Mouse (Mus musculus): ENCODE measurements around the gene Tiam1.

The Tiam1 gene

DNA sequence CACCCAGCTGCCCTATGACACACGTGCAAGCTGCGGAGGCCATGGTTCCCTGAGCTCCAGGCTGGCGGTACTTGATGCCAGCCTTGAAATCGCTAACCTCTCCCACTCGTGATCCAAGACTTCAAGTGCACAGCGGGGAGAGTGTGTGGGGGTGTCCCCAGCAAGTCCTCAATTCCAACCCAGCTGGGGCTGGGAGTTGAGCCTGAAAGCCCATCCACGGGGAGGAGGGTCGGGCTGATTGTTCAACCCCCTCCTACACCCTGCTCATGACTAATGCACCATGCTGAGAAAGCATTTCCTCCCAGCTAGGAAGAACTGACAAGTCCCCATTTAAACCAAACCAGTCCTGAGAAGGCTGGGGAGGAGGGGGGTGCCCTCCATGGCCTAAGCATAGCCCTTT lies 223.2 kb downstream of the Tiam1 start:
- no peak for DNase-seq (ENCODE audit: low spot score in 2 of 2)

DNA sequence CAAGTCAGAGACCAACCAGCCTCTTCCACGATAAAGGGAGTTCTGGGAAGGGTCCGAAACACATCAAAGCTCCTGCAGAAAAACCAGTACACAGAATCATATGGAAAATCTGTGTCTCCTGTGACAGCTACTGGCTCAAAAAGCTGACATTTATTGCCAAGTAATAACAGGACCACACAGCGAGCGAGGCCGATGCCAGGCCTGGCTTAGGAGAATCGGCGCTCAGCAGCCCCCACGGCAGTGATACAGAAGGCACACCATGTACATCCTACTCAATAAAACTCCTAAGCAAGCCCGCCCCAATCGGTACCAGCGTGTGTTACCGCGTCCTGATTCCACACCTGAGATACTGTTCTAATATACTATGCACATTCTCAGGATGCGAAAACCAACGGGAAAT lies 226.2 kb downstream of the Tiam1 start:
- DNase-seq (ENCODE audit: low spot score in 2 of 2), result no peak

DNA sequence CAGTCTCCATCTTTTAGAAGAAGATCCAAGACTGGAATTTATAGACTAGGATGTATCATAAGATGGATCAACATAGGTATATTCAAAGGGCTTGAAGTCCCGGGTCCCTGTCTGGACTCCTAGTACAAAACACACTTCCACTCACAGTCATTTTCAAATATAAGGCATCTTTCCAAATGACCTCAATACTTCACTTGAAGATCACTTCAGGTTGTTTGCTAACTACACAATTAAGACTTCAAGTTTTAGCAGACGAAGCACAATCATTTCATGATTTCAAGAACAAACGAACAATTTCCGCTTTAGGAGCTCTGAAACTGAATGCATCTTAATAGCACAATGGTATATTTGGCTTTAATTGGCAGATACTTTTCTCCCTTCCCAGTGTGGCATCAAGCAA lies 228.6 kb downstream of the Tiam1 start:
- DNase-seq (ENCODE audit: low spot score in 2 of 2), result no peak

DNA sequence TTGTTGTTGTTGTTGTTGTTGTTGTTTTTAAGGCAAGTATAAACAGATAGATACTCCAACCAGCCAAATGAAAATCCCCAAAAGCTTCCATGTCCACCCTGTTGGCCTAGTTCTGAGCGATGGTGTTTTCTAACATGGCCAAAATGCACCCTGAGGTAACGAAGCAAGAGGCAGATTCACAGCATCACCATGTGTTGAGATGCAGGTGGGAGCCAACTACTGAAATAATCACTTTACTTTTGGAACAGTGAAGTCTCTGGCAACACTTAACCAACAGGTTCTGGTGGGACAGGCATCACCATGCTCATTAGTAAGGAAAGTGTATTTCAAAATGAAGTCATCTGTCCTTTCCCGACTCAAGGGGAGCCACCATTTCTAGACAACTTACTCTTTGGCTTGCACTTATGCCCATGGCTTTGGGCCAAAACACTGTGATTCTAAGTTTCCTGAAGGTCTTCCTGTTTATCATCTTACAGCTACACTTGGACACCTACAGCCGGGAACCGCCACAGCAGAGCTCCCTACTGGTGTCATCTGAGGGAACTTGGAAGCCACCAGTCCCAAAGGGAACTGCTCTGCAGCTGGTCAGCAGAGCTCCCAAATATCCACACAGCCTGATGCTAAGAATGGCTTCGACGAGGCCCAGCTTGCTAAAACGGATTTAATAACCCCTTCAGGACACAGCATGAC lies 230.7 kb downstream of the Tiam1 start:
- peak; percentile 29 to 33 for DNase-seq (ENCODE audit: low spot score in 2 of 2)

DNA sequence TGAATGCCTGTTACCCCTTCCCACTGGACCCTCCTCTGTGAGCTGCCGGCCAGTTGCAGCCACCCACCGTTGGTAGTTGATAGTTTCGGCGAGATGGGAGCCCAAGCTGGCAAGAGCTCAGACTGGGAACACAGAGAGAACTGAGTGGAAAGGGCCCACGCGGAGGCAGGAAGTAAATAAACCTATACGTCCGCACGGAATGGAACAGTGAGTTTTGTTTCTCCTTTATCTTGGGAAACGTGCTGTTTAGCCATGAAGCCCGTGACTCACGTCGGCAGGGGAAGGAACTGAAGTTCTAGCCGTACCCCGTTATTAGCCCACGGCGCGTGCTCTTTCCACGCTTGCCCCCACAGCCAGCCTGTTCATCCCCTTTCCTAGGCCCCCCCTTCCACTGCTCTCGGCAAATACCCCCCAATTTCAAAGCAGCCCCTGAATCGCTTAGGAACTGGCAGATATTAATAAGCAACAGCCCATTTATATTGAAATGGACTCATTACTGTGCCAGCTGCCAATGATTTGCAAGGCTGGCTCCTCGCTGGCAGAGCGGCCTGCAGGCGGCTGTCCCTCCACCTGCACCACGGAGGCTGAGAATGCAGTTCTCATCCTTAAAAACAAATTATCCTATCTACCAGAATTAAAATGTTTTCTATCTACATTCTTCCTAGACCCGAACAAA lies 234.0 kb downstream of the Tiam1 start:
- DNase-seq (ENCODE audit: low spot score in 2 of 2), result no peak

DNA sequence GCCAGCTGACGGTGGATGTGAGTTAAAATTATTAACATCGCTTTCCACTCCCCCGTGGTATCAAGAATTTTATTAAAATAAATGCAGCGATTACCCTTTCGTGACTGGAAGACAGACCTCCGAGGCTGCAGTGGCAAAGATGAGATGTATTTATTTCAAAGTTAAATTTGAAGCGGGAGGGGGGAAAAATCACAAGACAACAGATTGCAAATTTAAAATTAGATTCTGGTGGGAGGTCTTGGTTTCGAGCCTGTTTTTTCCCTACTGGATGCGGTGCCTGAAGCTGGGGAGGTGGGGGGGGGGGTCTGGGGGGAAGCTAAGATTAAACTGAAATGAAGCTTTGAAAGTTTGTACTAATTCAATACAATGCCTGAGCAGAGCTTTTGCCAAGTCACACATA lies 235.9 kb downstream of the Tiam1 start:
- DNase-seq (ENCODE audit: low spot score in 2 of 2), result no peak

DNA sequence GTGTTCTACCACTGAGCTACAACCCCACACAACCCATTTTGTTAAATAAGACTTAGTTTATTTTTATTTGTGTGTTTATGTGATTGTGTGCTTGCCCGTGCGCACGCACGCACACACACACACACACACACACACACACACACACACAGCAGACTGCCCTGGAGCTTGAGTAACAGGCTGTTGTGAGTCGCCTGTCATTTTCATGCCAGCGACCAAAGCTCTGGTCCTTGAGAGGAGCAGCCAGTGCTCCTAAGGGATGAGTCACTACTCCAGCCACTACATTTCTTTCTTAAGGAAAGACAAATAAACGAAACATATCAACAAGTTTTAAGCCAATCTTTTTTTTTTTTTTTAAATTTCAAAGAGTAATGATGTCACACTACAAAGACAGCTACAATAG lies 236.7 kb downstream of the Tiam1 start:
- DNase-seq (ENCODE audit: low spot score in 2 of 2), result no peak

DNA sequence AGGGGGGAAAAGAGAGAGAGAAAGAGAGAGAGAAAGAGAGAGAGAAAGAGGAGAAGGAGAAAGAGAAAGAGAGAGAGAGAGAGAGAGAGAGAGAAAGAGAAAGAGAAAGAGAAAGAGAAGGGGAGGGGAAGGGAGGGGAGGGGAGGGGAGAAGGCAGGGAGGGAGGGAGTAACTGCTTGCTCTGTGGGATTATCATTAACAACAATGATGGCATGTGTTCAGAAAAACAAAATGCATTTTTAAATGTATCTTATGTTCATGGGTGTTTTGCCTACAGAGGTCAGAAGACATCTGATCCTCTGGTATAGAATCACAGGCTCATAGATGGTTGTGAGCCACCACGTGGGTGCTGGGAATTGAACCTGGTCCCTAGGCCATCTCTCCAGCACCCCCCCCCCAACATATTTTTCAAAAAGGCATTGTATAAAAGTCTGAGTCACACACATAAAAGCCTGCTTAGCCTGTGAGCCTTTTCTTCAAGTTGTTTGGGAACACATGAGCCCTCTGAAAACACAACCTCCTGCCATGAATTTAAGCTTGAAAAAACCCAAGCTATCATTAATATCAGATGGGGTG lies 237.8 kb downstream of the Tiam1 start:
- DNase-seq (ENCODE audit: low spot score in 2 of 2), result no peak

DNA sequence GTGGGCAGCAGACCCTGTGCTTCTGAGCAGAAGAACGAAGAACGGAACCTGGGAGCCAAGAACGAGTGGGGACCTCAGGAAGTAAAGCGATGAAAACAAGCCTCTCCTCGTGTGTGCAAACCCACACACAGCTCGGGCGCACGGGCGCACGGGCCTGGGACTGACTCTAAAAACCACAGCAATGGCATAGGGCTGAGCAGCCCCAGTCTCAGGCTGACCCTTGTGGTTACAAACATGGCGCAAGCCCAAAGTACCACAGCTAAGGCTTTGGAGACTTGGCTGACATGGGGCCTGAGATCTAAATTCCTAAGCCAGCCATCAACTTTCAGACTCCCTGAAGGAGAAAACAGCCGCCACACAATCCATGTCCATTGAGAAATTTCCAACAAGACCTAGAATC lies 239.4 kb downstream of the Tiam1 start:
- no peak for DNase-seq (ENCODE audit: low spot score in 2 of 2)

DNA sequence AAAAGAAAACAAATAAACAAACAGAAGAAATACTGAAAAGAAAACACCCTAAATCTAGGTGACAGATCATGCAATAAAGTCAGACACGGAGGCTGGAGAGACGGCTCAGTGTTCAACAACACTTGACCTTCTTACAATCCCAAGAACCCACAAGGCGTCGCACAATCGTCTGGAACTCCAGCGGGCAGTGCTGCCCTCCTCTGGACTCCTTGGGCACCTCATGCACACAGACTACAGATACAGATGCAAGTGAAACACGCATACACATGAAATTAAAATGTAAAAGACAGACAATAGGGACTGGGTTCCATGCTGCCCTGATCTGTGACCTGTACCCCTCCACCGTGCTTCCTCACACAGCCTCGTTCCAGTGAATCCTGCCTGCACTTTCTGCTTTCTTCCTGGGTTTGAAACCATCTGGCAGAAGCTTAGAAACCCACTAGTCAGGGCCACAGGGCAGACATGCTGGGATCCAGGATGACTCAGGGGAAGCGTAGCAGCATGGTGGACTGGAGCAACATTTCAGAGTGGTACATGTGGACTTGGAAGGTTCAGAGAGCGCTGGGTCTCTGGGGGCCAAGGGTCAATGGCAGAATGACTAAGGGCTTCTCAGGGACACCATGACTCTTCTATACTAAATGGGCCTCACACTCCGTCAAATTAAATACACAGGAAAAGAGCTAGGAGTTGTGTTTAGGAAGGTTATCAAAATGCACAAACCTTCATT lies 240.8 kb downstream of the Tiam1 start:
- no peak for DNase-seq (ENCODE audit: low spot score in 2 of 2)

DNA sequence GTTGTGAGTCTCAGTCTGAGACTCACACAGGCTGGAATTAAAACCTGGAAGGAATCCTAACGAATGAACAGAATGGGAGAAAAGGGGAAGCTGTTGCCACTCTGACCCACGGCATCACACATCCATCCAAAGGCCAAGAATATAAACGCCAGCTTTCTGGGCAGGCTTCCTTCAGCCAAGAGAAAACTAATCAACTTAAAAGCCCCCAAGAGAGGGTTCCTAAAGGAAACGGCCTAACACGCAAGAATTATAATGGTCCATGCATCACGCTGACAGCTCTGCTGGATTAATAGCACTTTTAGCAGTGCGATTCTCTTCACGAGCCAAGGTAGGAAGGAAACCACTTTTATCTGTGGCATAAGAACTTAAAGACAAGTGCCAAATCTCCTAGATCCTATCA lies 242.9 kb downstream of the Tiam1 start:
- no peak for DNase-seq (ENCODE audit: low spot score in 2 of 2)

DNA sequence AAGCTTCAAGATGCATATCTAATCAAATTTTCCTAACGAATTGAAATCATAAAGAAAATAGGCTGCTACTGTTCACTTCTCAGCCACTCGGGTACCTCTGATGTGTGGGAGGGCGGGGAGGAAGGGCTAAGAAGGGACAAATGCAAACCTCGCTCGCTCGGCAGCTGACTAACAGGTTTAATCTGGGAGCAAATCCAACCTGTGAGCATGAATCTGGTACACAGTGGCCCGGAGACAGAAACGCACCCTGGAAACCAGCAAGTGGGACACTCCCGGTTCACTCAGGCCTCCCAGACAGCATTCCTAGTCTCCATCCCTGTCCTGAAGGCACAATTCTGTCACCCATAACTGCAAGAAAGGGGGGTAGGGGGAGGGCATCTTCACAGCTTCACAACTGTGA lies 244.4 kb downstream of the Tiam1 start:
- no peak for DNase-seq (ENCODE audit: low spot score in 2 of 2)

DNA sequence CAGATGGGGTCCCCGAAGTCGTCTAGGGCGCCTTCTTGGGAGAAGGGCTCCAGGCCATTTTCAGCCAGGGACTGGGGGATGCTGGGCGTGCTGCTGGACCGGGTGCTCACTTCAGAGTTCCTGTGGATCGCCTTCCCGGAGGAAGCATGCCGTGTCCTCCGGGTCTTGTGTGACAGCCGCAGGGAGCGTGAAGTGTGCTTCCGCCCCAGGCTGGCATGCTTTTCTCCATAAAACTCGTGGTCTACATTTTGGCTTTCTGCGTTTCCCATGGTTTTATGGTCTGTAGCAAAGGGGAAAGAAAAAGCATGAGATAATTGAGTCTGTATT lies 245.3 kb downstream of the Tiam1 start:
- DNase-seq (ENCODE audit: low spot score in 2 of 2), result no peak

DNA sequence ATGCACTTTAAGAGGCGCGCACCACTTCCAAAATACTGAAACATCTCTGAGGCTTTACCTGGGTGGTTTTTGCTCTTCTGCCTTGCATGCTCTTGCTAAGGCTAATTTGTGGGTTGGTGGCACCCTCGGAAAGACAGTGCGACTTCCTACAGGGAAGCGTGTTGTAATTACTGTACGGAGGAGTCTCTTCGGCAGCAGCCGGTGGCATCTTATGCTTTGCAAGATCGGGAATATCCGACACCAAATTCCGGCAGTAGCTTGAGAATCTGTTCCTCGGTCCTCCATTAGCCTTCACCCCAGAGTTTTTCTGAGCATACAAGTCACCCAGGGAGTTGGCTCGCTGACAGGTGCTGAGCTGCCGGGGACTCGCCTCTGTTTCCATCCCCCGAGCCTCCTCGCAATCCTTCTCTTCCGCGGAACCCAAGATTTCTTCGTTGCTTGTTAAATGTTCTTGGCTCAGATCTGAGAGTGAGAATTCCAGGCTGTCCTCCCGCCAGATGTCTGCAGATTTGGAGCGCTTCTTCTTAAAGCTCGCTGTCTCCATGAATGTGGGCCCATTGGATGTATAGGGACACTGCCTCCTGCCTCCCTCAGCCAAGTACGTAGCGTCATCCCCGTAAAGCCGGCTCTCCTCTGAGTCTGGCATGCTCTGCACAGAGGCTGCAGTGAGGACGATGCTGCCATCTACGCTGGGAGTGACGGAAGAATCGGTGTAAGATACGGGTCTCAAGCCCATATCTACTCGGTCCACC lies 245.8 kb downstream of the Tiam1 start:
- peak; percentile 13 to 22 for DNase-seq (ENCODE audit: low spot score in 2 of 2)

DNA sequence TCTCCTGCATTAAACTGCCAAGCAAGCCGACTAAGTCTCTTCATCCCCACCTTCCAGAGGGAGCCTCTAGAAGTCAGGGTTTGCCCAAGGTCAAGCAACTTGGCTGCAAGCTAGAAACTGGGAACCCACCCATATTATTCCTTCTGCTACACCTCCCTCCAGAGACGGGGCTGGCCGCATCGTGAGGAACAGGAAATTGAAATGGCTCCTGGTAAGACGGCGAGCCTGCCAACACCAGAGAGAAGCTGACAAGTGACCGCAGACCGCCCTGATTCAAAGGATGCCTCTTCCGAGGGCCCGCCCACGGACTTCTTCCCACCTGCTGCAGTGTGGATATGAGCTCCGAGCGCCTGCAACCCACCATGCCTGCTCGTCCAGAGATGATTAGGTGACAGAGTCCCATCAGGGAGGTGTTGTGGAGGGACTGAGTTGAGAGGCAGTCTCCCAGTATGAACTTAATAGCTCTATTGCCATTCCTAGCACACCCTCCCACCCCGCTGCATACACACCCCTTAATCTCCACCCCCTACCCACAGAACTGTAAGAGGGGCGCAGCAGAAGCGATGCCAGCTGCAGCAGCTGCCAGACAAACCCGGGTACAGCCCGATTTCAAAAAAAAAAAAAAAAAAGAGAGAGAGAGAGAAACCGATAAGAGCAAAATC lies 246.6 kb downstream of the Tiam1 start:
- peak; percentile 42 to 54 for DNase-seq (ENCODE audit: low spot score in 2 of 2)

DNA sequence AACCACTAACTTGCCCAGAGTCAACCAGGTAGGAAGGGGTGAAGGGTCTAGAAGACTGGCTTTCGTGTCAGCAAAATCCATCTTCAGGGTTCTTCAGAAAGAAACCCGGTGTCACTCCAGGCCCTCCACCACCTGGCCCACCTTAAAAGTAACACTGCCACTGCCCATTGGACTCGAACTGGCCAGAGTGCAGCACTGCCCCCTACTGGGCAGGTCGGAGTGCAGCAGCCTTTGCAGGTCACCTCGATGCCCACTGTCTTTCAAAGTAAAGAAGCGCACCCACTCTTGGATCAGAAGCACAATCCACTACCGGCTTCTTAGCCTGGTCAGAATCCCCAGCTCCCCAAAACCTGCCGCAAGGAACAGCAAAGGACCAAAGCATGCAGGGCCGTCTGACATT lies 247.2 kb downstream of the Tiam1 start:
- DNase-seq (ENCODE audit: low spot score in 2 of 2), result no peak

DNA sequence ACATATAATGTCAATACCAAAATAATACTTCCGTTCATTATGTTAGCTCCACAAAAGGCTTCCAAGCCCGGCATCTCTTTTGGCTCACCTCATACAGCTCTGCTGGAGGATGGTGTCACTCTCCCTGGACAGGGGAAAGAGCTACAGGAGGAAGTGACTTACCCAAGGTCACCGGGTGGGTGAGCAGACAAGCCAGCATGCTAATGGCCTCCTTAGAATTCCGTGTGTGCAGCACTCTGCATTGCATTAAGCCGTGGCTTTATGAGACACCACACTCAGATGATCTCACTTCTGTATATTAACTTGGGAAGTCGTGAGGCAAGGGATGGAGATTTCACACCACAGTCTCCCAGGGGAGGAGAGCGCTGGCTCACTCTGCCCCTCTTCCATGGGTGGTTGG lies 248.3 kb downstream of the Tiam1 start:
- no peak for DNase-seq (ENCODE audit: low spot score in 2 of 2)

DNA sequence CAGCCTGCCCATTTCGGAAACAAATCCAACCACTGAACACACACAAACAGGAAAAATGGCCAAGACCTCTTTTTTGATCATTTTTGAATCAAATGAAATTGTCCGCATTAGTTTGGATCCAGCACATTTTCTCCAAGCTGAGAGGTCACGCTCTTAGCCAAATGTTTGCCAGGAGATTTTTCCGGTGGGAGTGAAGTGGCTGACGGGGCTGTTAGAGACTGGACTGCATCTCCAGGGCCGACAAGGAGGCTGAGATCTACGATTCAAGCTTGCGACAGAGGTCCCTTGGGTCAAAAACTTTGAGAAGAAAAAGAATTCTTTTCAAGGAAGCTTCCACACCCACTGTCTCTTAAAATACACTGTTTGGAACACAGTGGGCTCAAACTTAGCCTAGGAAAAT lies 248.8 kb downstream of the Tiam1 start:
- DNase-seq (ENCODE audit: low spot score in 2 of 2), result peak; percentile 40 to 60

DNA sequence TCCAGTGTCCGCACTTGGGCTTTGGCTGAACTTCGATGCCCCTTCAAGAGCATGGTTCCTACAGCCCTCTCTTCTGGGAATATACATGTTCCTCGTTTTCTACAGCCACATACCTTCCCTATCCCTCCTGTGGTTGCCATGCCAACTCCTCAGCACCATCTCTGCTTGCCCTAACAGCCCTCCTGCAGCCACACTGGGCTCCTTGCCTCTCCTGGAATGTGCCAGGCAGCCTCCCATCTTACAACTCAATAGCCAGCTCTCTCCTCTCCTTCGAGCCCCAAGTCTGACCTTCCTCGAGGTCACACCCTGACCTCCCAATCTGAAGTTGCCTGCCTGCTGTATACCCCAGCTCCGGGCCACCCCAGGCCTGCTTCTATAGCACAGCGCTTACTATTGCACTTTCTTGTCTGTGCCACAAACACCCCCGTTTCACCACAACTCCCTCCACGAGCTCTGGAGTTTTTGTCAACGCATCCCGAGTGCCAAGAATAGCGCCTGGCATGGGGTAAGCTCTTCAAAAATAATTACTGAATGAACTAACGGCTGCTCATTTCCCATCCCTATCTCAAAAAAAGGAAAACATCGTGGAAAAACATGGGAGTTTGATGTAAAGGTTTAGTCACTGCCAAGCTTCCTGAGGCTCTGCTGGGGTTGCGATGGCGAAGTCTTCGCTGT lies 252.9 kb downstream of the Tiam1 start:
- DNase-seq (ENCODE audit: low spot score in 2 of 2), result no peak

DNA sequence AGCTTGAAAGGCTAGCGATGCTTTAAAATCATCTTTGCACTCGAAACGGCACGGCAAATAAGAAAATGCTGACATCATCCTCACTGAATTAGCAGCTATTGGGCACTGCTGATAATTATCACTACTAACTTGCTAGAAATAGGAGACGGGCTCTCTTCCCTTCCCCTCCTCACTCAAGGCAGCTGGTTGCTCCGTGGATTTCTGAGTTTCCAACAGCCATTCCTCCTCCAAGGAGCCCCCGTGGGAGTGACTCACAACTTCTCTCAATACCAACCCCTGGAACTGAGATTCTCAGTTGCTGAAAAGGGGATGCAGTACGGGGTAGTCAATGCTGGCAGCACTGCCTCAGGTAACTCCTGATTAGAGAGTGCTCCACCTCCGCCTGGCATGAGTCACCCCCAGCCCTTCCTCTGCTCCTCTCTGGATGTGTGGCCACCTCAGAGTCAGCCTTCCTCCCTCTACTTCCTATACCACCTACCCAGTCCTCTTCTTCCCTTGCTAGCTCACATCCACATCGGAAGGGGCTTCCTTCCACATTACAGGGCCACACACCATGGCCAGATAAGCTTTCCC lies 253.6 kb downstream of the Tiam1 start:
- DNase-seq (ENCODE audit: low spot score in 2 of 2), result no peak

DNA sequence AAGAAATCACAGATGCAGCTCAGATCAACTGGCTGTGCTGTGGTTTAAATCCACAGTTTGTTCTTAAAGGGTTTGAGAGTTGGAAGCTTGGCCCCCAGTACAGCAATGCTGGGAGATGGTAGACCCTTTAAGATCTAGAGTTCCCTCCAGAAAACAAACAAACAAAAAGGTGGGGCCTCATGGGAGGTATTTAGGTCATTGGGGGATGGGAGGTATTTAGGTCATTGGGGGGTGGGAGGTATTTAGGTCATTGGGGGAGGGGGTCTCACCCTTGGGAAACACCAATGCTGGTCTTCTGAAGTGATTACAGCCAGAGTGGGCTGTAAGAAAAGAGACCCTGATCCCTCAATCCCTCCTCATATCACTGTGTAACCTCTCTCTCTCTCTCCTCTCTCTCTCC lies 257.0 kb downstream of the Tiam1 start:
- DNase-seq (ENCODE audit: low spot score in 2 of 2), result no peak

Data from heart, adult 9 months (tissue).